Mouse (Mus musculus) myocyte (in vitro differentiated cells): ENCODE data around the gene Sel1l.

Experiments
- CEBPB ChIP-seq: IDR thresholded peaks from 2 replicates; pipeline ENCODE4 v1.6.1; 2011; ENCODE audit warnings: mild to moderate bottlenecking, moderate library complexity; ENCODE audit not compliant: poor library complexity, insufficient read depth, severe bottlenecking
- MAX ChIP-seq: IDR thresholded peaks from one replicate; pipeline ENCODE4 v1.6.1; 2011; ENCODE audit warnings: low read depth, mild to moderate bottlenecking, control low read depth
- POLR2A ChIP-seq: IDR thresholded peaks from one replicate; pipeline ENCODE4 v1.6.1; 2011; ENCODE audit warnings: low read depth, mild to moderate bottlenecking, control low read depth, moderate library complexity; ENCODE audit not compliant: insufficient read length
- TCF3 ChIP-seq: IDR thresholded peaks from one replicate; pipeline ENCODE4 v1.6.1; 2011; ENCODE audit warnings: low read depth, control low read depth; ENCODE audit not compliant: insufficient read length
- USF1 ChIP-seq: IDR thresholded peaks from one replicate; pipeline ENCODE4 v1.6.1; 2011; ENCODE audit warnings: low read depth, mild to moderate bottlenecking, control low read depth, moderate library complexity

DNA sequence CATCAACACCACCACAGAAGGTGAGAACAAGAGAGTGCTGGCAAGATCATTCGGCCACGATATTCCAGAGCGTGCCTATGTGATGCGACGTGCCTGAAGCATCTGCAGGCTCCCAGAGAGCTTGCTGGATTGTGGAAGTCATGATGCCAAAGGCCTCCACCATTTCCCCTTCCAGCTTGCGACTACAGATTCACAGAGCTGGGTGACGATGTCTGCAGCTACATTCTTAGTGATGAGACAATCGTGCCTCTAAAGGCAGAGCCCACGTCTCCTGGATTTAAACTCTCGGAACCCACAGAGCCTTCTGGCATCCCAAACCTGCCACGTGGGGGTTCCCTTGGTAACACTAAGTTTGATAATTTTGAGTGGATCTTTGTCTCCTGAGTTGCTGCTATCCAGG lies 21.7 kb upstream of the Sel1l start:
- TF ChIP-seq CEBPB (no peak), MAX (no peak), POLR2A (no peak), TCF3 (no peak), USF1 (no peak)
